Mouse (Mus musculus): Measurements from ENCODE around the gene Anxa6. TPM values are rescaled to one million over a fixed set of nuclear protein-coding genes. Genes with fewer than 3 reads are reported as not detected.

Anxa6 gene
- polyA plus RNA-seq, 1 experiment: 169 TPM

DNA sequence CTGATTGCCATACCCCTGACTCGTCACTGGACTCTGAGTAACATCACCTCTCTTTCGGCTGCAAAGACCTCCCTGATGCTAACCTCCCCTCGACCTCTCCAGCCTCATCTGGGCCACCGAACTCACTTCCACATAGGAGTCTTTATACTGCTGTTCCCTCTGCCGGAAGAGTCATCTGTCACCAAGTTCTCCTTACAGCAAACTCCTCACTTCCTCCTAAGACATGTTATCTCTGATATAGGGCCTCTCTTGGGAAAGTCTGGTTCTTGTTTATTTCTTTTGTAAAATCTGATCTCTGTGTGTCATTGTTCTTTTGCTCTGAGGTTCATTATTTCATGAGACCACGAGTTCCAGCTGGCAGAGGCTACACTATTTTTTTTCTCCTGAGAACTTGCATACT is 25.0 kb downstream of the Anxa6 start:
- H3K27ac ChIP-seq (ENCODE audit: insufficient read depth, low read depth, low read length): peak overlapping the region; percentile 28
- peaks cover 38% of the 10 kb centered on the region for H3K4me1 ChIP-seq (ENCODE audit: control insufficient read depth, insufficient read depth, low read length)
- no peak overlapping the region for H3K4me3 ChIP-seq (ENCODE audit: insufficient read depth, low read length)
- no peak for TF ChIP-seq POLR2A (IDR thresholded peaks at IDR 0.05; ENCODE audit: borderline replicate concordance, low read depth, low read length)
- TF ChIP-seq CTCF (IDR thresholded peaks at IDR 0.05; ENCODE audit: low read depth, low read length): no peak

GRCm38 (mm10) chr11:55005684-55006083 is 27.6 kb downstream of the Anxa6 start:
- peaks cover 28% of the 10 kb centered on the region for H3K4me1 ChIP-seq (ENCODE audit: control insufficient read depth, insufficient read depth, low read length)
- H3K4me3 ChIP-seq (ENCODE audit: insufficient read depth, low read length): no peak overlapping the region
- H3K27ac ChIP-seq (ENCODE audit: insufficient read depth, low read depth, low read length): no peak overlapping the region
- TF ChIP-seq CTCF (IDR thresholded peaks at IDR 0.05; ENCODE audit: low read depth, low read length): no peak
- no peak for TF ChIP-seq POLR2A (IDR thresholded peaks at IDR 0.05; ENCODE audit: borderline replicate concordance, low read depth, low read length)

DNA sequence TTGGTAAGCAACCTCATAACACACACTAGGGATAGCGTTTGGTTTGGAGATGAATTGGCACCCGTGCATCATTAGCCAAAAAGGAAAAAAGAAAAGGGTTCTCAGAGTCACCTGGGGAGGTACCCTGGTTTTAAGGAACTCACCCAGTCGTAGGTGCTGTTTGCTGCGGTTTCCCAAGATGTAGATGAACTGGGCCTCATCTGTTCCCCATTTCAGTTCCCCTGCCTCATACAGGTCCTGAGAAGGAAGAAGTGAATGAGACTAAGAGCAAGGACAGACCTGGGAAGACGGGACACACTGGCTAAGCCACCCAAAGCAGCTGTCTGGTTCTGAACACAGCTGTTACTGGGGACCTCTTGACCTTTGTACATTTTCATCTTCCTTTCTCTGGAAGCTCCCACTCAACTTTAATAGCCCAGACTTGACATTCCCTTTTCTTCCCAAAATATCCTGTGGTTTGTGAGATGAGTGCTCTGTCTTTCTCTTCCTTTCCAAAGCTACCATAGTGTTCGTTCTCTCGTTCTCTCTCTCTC is 28.2 kb downstream of the Anxa6 start:
- Histone ChIP-seq H3K4me3 (ENCODE audit: insufficient read depth, low read length) (no peak overlapping the region), H3K27ac (ENCODE audit: insufficient read depth, low read depth, low read length) (no peak overlapping the region), H3K4me1 (ENCODE audit: control insufficient read depth, insufficient read depth, low read length) (peaks cover 28% of the 10 kb centered on the region)
- TF ChIP-seq POLR2A (IDR thresholded peaks at IDR 0.05; ENCODE audit: borderline replicate concordance, low read depth, low read length): no peak
- TF ChIP-seq CTCF (IDR thresholded peaks at IDR 0.05; ENCODE audit: low read depth, low read length): no peak

DNA sequence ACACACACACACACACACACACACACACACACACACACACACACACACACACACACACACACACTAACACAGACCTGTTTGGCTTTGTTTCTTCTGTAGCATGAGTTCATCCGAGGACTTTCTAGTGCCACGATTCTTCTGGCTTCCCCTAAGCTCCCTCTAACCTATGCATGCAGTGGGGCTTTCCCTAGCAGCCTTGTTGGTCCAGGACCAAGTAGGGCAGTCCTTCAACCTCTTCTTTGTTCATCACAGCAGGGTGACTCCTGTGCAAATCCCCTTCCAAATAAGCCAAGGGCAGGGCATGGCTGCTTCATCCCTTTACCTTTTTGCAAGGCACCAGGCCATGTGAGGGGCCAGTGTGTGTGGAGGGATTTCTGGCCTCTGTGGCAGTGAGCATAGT is 34.5 kb downstream of the Anxa6 start:
- TF ChIP-seq CTCF (IDR thresholded peaks at IDR 0.05; ENCODE audit: low read depth, low read length) (no peak), POLR2A (IDR thresholded peaks at IDR 0.05; ENCODE audit: borderline replicate concordance, low read depth, low read length) (no peak)
- no peak overlapping the region for H3K4me3 ChIP-seq (ENCODE audit: insufficient read depth, low read length)
- H3K4me1 ChIP-seq (ENCODE audit: control insufficient read depth, insufficient read depth, low read length): peaks cover 18% of the 10 kb centered on the region
- H3K27ac ChIP-seq (ENCODE audit: insufficient read depth, low read depth, low read length): no peak overlapping the region

DNA sequence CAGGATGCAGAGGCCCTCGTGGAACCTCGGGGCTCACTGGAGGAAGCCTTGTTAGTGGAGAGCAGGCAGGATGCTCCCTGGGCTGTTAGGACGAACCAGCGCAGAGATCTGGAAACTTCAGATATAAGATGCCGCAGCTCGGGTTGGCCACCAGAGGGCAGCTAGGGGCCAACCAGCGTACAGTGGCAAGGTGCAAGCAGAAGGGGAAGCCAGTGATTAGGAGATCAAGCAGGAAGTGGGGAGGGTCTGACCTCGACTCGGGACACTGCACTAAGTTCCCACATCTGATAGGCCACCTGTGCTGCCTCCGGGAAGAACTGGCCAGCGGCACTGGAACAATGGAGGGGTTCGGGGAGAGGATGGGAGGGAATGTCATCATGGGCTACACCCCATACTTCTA is 35.0 kb downstream of the Anxa6 start:
- peaks cover 16% of the 10 kb centered on the region for H3K4me1 ChIP-seq (ENCODE audit: control insufficient read depth, insufficient read depth, low read length)
- no peak overlapping the region for H3K27ac ChIP-seq (ENCODE audit: insufficient read depth, low read depth, low read length)
- no peak overlapping the region for H3K4me3 ChIP-seq (ENCODE audit: insufficient read depth, low read length)
- peak; percentile 68; the same call in 1 of the 2 replicates for TF ChIP-seq CTCF (IDR thresholded peaks at IDR 0.05; ENCODE audit: low read depth, low read length)
- no peak for TF ChIP-seq POLR2A (IDR thresholded peaks at IDR 0.05; ENCODE audit: borderline replicate concordance, low read depth, low read length)

- no peak for TF ChIP-seq CTCF (IDR thresholded peaks at IDR 0.05; ENCODE audit: low read depth, low read length)
- TF ChIP-seq POLR2A (IDR thresholded peaks at IDR 0.05; ENCODE audit: borderline replicate concordance, low read depth, low read length): no peak
- peaks cover 16% of the 10 kb centered on the region for H3K4me1 ChIP-seq (ENCODE audit: control insufficient read depth, insufficient read depth, low read length)
- no peak overlapping the region for H3K4me3 ChIP-seq (ENCODE audit: insufficient read depth, low read length)
- no peak overlapping the region for H3K27ac ChIP-seq (ENCODE audit: insufficient read depth, low read depth, low read length)
These were observed 37.1 kb downstream of the Anxa6 start for GRCm38 (mm10) chr11:54996176-54996575.

DNA sequence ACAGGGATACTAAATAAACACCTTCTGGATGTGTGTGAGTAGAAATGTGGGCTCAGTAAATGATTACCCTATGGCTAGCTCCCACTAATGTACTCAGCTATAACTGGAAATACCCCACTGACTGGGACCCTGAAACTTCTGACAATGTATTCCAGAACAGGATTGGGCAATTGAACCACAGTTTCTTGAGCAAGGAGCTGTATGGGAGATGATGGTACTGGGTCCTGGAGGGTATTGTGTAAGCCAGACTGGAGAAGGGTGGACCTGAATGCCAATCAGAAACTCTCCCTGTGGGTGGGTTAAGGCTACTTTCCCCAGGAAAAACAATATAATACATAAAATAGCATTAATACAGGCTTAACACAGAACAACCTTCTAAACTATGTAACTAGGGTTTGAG is 43.3 kb downstream of the Anxa6 start:
- peaks cover 20% of the 10 kb centered on the region for H3K4me1 ChIP-seq (ENCODE audit: control insufficient read depth, insufficient read depth, low read length)
- H3K4me3 ChIP-seq (ENCODE audit: insufficient read depth, low read length): no peak overlapping the region
- TF ChIP-seq CTCF (IDR thresholded peaks at IDR 0.05; ENCODE audit: low read depth, low read length) (no peak), POLR2A (IDR thresholded peaks at IDR 0.05; ENCODE audit: borderline replicate concordance, low read depth, low read length) (no peak)
- no peak overlapping the region for H3K27ac ChIP-seq (ENCODE audit: insufficient read depth, low read depth, low read length)

DNA sequence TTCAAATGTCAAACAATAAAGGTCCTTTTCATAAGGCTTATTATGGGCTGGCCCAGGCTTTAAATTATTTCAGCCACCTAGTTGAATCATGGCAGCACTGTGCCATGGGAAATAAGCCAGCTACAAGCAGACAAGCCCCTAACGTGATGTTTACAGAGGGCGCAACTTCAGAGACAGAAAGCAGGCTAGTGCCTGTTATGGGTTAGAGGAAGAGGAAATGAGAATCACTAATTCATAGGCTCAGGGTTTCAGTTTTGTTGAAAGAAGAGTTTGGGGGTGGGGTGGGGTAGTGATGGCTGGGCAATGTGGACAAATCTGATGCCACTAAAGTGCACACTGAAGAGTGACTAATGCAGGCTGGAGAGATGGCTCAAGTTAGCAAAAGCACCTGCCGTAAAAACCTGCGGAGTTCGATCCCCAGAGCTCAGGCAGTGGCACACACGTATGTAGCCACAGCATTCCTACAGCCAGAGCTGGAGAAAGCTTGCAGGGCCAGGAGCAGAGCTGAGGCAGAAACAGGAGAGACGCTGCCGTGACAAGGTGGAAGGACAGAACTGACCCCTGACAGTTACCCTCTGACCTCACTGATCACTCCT is 44.4 kb downstream of the Anxa6 start:
- no peak overlapping the region for H3K4me3 ChIP-seq (ENCODE audit: insufficient read depth, low read length)
- no peak for TF ChIP-seq POLR2A (IDR thresholded peaks at IDR 0.05; ENCODE audit: borderline replicate concordance, low read depth, low read length)
- TF ChIP-seq CTCF (IDR thresholded peaks at IDR 0.05; ENCODE audit: low read depth, low read length): no peak
- peaks cover 17% of the 10 kb centered on the region for H3K4me1 ChIP-seq (ENCODE audit: control insufficient read depth, insufficient read depth, low read length)
- no peak overlapping the region for H3K27ac ChIP-seq (ENCODE audit: insufficient read depth, low read depth, low read length)

DNA sequence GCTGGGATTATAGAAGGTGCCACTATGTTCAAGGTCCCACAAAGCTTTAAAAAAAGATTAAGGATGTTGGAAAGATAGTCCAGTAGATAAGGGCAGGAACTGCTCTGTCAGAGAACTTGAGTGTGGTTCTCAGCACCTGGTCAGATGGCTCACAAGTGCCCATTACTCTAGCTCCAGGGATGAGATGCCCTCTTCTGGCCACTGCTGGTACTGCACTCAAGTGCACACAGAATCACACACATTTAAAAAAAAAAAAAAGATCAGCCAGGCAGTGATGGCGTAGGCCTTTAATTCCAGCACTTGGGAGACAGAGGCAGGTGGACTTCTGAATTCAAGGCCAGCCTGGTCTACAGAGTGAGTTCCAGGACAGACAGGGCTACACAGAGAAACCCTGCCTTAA is 45.3 kb downstream of the Anxa6 start:
- Histone ChIP-seq H3K27ac (ENCODE audit: insufficient read depth, low read depth, low read length) (no peak overlapping the region), H3K4me3 (ENCODE audit: insufficient read depth, low read length) (no peak overlapping the region), H3K4me1 (ENCODE audit: control insufficient read depth, insufficient read depth, low read length) (peaks cover 17% of the 10 kb centered on the region)
- no peak for TF ChIP-seq POLR2A (IDR thresholded peaks at IDR 0.05; ENCODE audit: borderline replicate concordance, low read depth, low read length)
- peak; percentile 83 for TF ChIP-seq CTCF (IDR thresholded peaks at IDR 0.05; ENCODE audit: low read depth, low read length)

DNA sequence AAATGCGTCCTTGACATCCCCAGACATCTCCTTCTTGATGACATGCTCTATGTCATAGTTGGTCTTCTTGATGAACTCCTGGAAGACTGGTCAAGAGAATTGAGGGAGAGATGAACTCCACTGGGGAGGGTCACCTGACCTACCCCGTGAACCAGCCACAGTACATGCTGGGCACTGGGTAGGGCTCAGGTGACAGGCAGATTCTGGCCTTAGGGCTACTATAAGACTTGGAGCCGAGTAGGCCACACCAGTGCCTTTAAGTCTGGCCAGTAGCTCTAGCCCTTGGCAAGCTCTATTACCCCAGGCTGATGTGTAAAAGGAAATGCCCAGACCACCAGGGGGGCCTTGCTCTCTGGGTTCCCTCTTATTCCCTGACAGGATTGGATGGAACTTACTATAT is 48.2 kb downstream of the Anxa6 start:
- no peak for TF ChIP-seq POLR2A (IDR thresholded peaks at IDR 0.05; ENCODE audit: borderline replicate concordance, low read depth, low read length)
- no peak for TF ChIP-seq CTCF (IDR thresholded peaks at IDR 0.05; ENCODE audit: low read depth, low read length)

More for the DNA sequence above, 48.2 kb downstream of the Anxa6 start:
- Histone ChIP-seq H3K4me1 (ENCODE audit: control insufficient read depth, insufficient read depth, low read length) (peaks cover 15% of the 10 kb centered on the region), H3K27ac (ENCODE audit: insufficient read depth, low read depth, low read length) (no peak overlapping the region), H3K4me3 (ENCODE audit: insufficient read depth, low read length) (no peak overlapping the region)

Measured in bone marrow macrophage, adult 2 months (primary cell).